Mouse (Mus musculus) thymus, adult 2 months (tissue): ENCODE measurements around the gene Map3k1. TPM values are rescaled to one million over a fixed set of nuclear protein-coding genes. Genes with fewer than 3 reads are reported as not detected.

Source experiments
- DNase-seq: peaks from one replicate; pipeline ENCODE4 v3.0.0; 2021
- H3K27ac ChIP-seq: fragments of 200-500 bp; 2 replicates; pipeline ENCODE4 v1.5.1; 2012; ENCODE audit warnings: low read length, control low read depth; ENCODE audit not compliant: control insufficient read depth, insufficient read depth
- H3K27me3 ChIP-seq: fragments of 200-500 bp; 2 replicates; pipeline ENCODE4 v1.6.1; 2012; ENCODE audit warnings: mild to moderate bottlenecking, low read length, moderate library complexity, mixed read lengths; ENCODE audit not compliant: control insufficient read depth, insufficient read depth
- H3K36me3 ChIP-seq: fragments of 200-500 bp; 2 replicates; pipeline ENCODE4 v1.6.1; 2012; ENCODE audit warnings: mild to moderate bottlenecking, low read length, moderate library complexity; ENCODE audit not compliant: control insufficient read depth, insufficient read depth
- H3K4me1 ChIP-seq: fragments of 200-500 bp; replicated peaks from 2 replicates; pipeline ENCODE4 v1.6.1; 2012; ENCODE audit warnings: low read length; ENCODE audit not compliant: control insufficient read depth, insufficient read depth
- H3K4me3 ChIP-seq: fragments of 200-500 bp; 2 replicates; pipeline ENCODE4 v1.5.1; 2012; ENCODE audit warnings: mild to moderate bottlenecking, low read length, control low read depth, moderate library complexity; ENCODE audit not compliant: control insufficient read depth, insufficient read depth
- CTCF ChIP-seq: fragments of 200-500 bp; IDR thresholded peaks from 2 replicates; pipeline ENCODE4 v1.5.1; 2012; ENCODE audit warnings: mild to moderate bottlenecking, control low read depth, low read length, moderate library complexity, borderline replicate concordance; ENCODE audit not compliant: control insufficient read depth, poor library complexity, insufficient read depth; ENCODE audit errors: extremely low read depth
- POLR2A ChIP-seq: fragments of 200-500 bp; IDR thresholded peaks from 2 replicates; pipeline ENCODE4 v1.6.1; 2012; ENCODE audit warnings: mild to moderate bottlenecking, low read length, control low read depth, moderate library complexity; ENCODE audit not compliant: control insufficient read depth, poor library complexity, insufficient read depth; ENCODE audit errors: extremely low read depth
- WGBS: fragments of 180-500 bp; shearing (Covaris S2); methylation state at CpG from one replicate; pipeline ENCODE4 v1.1.7; 2018; 5-methylcytosine and 5-hydroxymethylcytosine counted together
- polyA plus RNA-seq: library from polyadenylated mRNA; depleted of rRNA; stranded (reverse); fragments of >200 nt; gene quantifications from 2 replicates; pipeline ENCODE4 v1.2.3, GENCODE M21; 2012

Map3k1 gene
- polyA plus RNA-seq, 1 experiment: 47.2 TPM

- Histone ChIP-seq H3K36me3 (peaks cover 76% of the 10 kb centered on the region), H3K4me3 (no peak overlapping the region), H3K27ac (no peak overlapping the region), H3K4me1 (no peaks in the 10 kb centered on the region), H3K27me3 (no peaks in the 10 kb centered on the region)
- 98% methylated on average over 9 of the region's 9 CpGs for whole genome bisulfite sequencing
- TF ChIP-seq POLR2A (no peak), CTCF (no peak)
- no peak for DNase-seq
These were observed 38.0 kb downstream of the Map3k1 start for GRCm38 (mm10) chr13:111770776-111771175.

GRCm38 (mm10) chr13:111762526-111762925 is 46.3 kb downstream of the Map3k1 start:
- peaks cover 10% of the 10 kb centered on the region for H3K4me1 ChIP-seq
- TF ChIP-seq CTCF: no peak
- TF ChIP-seq POLR2A: no peak
- peak overlapping the region; percentile 40; the same call in 1 of the 2 replicates for H3K27ac ChIP-seq
- DNase-seq: peak; percentile 44
- 20% methylated on average over 12 of the region's 12 CpGs for WGBS
- H3K36me3 ChIP-seq: peaks cover 80% of the 10 kb centered on the region
- H3K4me3 ChIP-seq: no peak overlapping the region
- H3K27me3 ChIP-seq: no peaks in the 10 kb centered on the region

GRCm38 (mm10) chr13:111756986-111757385 is 51.8 kb downstream of the Map3k1 start:
- peaks cover 87% of the 10 kb centered on the region for H3K36me3 ChIP-seq
- 96% methylated on average over 6 of the region's 6 CpGs for WGBS
- no peak overlapping the region for H3K27ac ChIP-seq
- no peak for TF ChIP-seq CTCF
- no peak for TF ChIP-seq POLR2A
- H3K4me1 ChIP-seq: peaks cover under 1% of the 10 kb centered on the region; the same call in 1 of the 2 replicates
- DNase-seq: no peak
- H3K4me3 ChIP-seq: no peak overlapping the region
- H3K27me3 ChIP-seq: no peaks in the 10 kb centered on the region

DNA sequence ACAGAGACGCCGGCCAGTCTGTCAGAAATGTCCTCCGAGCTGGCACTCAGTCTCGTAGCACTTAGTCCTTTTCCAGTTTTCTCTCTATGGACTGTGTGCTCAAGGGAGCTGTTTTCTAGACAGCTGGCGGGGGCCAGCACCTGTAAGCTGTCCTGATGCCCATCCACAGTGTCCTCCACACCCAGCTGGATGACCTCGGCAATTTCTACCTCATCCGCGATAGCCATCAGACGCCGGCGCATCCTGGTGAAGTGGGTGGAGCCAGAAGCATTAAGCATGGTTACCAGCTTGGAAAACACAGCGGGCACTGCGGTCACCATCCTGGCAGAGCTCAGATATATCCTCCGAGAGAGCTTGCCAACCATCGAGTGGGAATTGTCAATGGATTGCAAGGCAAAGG is 52.9 kb downstream of the Map3k1 start:
- 98% methylated on average over 15 of the region's 15 CpGs for WGBS
- H3K4me1 ChIP-seq: no peaks in the 10 kb centered on the region
- DNase-seq: no peak
- H3K27ac ChIP-seq: no peak overlapping the region
- H3K4me3 ChIP-seq: no peak overlapping the region
- H3K27me3 ChIP-seq: no peaks in the 10 kb centered on the region
- peaks cover 95% of the 10 kb centered on the region for H3K36me3 ChIP-seq
- no peak for TF ChIP-seq POLR2A
- TF ChIP-seq CTCF: no peak

GRCm38 (mm10) chr13:111755377-111755776 is 53.4 kb downstream of the Map3k1 start:
- no peaks in the 10 kb centered on the region for H3K27me3 ChIP-seq
- H3K4me3 ChIP-seq: no peak overlapping the region
- TF ChIP-seq POLR2A: no peak
- no peak for TF ChIP-seq CTCF
- H3K36me3 ChIP-seq: peaks cover 95% of the 10 kb centered on the region
- WGBS: 98% methylated on average over 18 of the region's 18 CpGs
- DNase-seq: no peak
- H3K27ac ChIP-seq: no peak overlapping the region
- H3K4me1 ChIP-seq: no peaks in the 10 kb centered on the region

DNA sequence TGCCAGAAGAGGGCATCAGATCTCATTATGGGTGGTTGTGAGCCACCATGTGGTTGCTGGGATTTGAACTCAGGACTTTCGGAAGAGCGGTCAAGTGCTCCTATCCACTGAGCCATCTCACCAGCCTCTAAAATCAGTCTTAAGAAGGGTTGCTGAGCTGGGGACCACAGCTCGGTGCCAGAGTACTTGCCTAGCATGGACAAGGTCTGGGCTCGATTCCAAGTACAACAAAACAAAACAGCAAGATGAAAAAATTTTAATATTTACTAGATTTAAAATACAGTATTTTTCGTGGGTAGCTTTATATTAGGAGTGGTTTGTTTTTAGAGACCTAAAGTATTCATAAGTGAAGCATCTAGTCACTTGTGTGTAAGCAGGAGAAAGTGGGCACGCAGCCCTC is 55.5 kb downstream of the Map3k1 start:
- no peak overlapping the region for H3K27ac ChIP-seq
- peaks cover 94% of the 10 kb centered on the region for H3K36me3 ChIP-seq
- TF ChIP-seq CTCF (no peak), POLR2A (no peak)
- H3K4me3 ChIP-seq: no peak overlapping the region
- WGBS: 97% methylated on average over 6 of the region's 6 CpGs
- H3K27me3 ChIP-seq: no peaks in the 10 kb centered on the region
- H3K4me1 ChIP-seq: no peaks in the 10 kb centered on the region
- no peak for DNase-seq

GRCm38 (mm10) chr13:111748301-111749062 is 60.3 kb downstream of the Map3k1 start:
- H3K27me3 ChIP-seq: no peaks in the 10 kb centered on the region
- peaks cover 60% of the 10 kb centered on the region for H3K36me3 ChIP-seq
- H3K4me1 ChIP-seq: peaks cover 3% of the 10 kb centered on the region; the same call in 1 of the 2 replicates
- H3K27ac ChIP-seq: no peak overlapping the region
- DNase-seq: no peak
- 96% methylated on average over 28 of the region's 28 CpGs for WGBS
- no peak overlapping the region for H3K4me3 ChIP-seq
- TF ChIP-seq CTCF (no peak), POLR2A (no peak)
